Mouse (Mus musculus) adrenal gland, adult (tissue): ENCODE measurements around the gene Bsph1.
"Not testable (repeated sequence)": the region's sequence is repeated elsewhere in the genome, so short reads cannot be mapped to it uniquely, and the experiment has no call there.

Source experiments
- DNase-seq, 2 experiments: peaks; one replicate each; pipeline ENCODE4 v3.0.0; 2022 to 2023; ENCODE audit warnings: low spot score in 1 of 2; ENCODE audit not compliant: inconsistent age in 2 of 2

Bsph1 gene

GRCm38 (mm10) chr7:13450541-13450940 lies at the start of gene Bsph1:
Gene Bsph1 (plus strand): TSS chr7:13450841.
- not testable (repeated sequence) for DNase-seq

GRCm38 (mm10) chr7:13511539-13511938 lies 60.9 kb downstream of the Bsph1 start:
- peak; percentile 30 to 81 for DNase-seq
